Mouse (Mus musculus) liver, embryonic 18 days (tissue): ENCODE data around the gene Olfr1178. TPM values are rescaled to one million over a fixed set of nuclear protein-coding genes. Genes with fewer than 3 reads are reported as not detected.

Source experiments
- polyA plus RNA-seq: library from polyadenylated mRNA; depleted of rRNA; stranded (reverse); fragments of >200 nt; gene quantifications from 2 replicates; pipeline ENCODE4 v1.2.3, GENCODE M21; 2012; rRNA removed

Olfr1178 gene
- polyA plus RNA-seq: not detected in 2 replicates

GRCm38 (mm10) chr2:88386762-88387161, at the start of gene Olfr1178:
Gene Olfr1178, plus strand, starts transcription at chr2:88387062.

GRCm38 (mm10) chr2:88346392-88346791, 40.5 kb upstream of the Olfr1178 start, which contains the start of gene Olfr1177-ps:
Gene Olfr1177-ps, minus strand, starts transcription at chr2:88346492.

GRCm38 (mm10) chr2:88406353-88406752, 19.5 kb downstream of the Olfr1178 start, which contains the start of gene Olfr1179:
Gene Olfr1179, minus strand, starts transcription at chr2:88406453.

GRCm38 (mm10) chr2:88419051-88419450, 32.2 kb downstream of the Olfr1178 start, which contains the start of gene Olfr1180:
Gene Olfr1180, minus strand, starts transcription at chr2:88419151.

GRCm38 (mm10) chr2:88426071-88426470, 39.2 kb downstream of the Olfr1178 start, which contains the start of gene Olfr1181:
Gene Olfr1181, minus strand, starts transcription at chr2:88426171.

GRCm38 (mm10) chr2:88449031-88449430, 62.2 kb downstream of the Olfr1178 start, which contains the start of gene Gm13757:
Gene Gm13757, minus strand, starts transcription at chr2:88449131.

Other genes with a start within 250 kb of the Olfr1178 start
- not detected in 2 replicates for gene Olfr1167, start 231.9 kb upstream of the Olfr1178 start, polyA plus RNA-seq
- gene Olfr1168, start 205.2 kb upstream of the Olfr1178 start, polyA plus RNA-seq: not detected in 2 replicates
- not detected in 2 replicates for gene Olfr1170, start 158.7 kb upstream of the Olfr1178 start, polyA plus RNA-seq
- gene Olfr1173, start 107.2 kb upstream of the Olfr1178 start, polyA plus RNA-seq: not detected in 2 replicates
- not detected in 2 replicates for gene Olfr1174-ps, start 71.9 kb upstream of the Olfr1178 start, polyA plus RNA-seq
- gene Olfr1175-ps, start 59.8 kb upstream of the Olfr1178 start, polyA plus RNA-seq: not detected in 2 replicates
- not detected in 2 replicates for gene Olfr1176, start 50.3 kb upstream of the Olfr1178 start, polyA plus RNA-seq
- gene Olfr1177-ps, start 40.6 kb upstream of the Olfr1178 start, polyA plus RNA-seq: not detected in 2 replicates
- gene Olfr1179, start 19.4 kb downstream of the Olfr1178 start, polyA plus RNA-seq: not detected in 2 replicates
- not detected in 2 replicates for gene Olfr1180, start 32.1 kb downstream of the Olfr1178 start, polyA plus RNA-seq
- gene Olfr1181, start 39.1 kb downstream of the Olfr1178 start, polyA plus RNA-seq: not detected in 2 replicates
- gene Gm13757, start 62.1 kb downstream of the Olfr1178 start, polyA plus RNA-seq: not detected in 2 replicates
- gene Olfr1183, start 67.8 kb downstream of the Olfr1178 start, polyA plus RNA-seq: not detected in 2 replicates
- not detected in 2 replicates for gene Olfr1184, start 96.5 kb downstream of the Olfr1178 start, polyA plus RNA-seq
- gene Olfr1185-ps1, start 106.3 kb downstream of the Olfr1178 start, polyA plus RNA-seq: not detected in 2 replicates
- gene Olfr1186, start 131.5 kb downstream of the Olfr1178 start, polyA plus RNA-seq: not detected in 2 replicates
- not detected in 2 replicates for gene Olfr1188, start 169.9 kb downstream of the Olfr1178 start, polyA plus RNA-seq
- not detected in 2 replicates for gene Olfr1189, start 199.4 kb downstream of the Olfr1178 start, polyA plus RNA-seq